Mouse (Mus musculus) heart, embryonic 11.5 days (tissue): ENCODE results near the gene Ptrh2. TPM values are rescaled to one million over a fixed set of nuclear protein-coding genes. Genes with fewer than 3 reads are reported as not detected.

ENCODE experiments used
- ATAC-seq: fragments of 200-750 bp; cut with Nextera tagmentation; replicated peaks from 2 replicates; pipeline ENCODE4 v1.8.0; 2017; ENCODE audit warnings: moderate library complexity; ENCODE audit not compliant: insufficient number of reproducible peaks, low FRiP score, low TSS enrichment
- H3K27ac ChIP-seq: fragments of 300-500 bp; sonication (generic); 2 replicates; pipeline ENCODE4 v1.5.1; 2014; ENCODE audit warnings: mild to moderate bottlenecking, low read depth, low read length
- H3K27me3 ChIP-seq: fragments of 300-500 bp; sonication (generic); 2 replicates; pipeline ENCODE4 v1.6.1; 2014; ENCODE audit warnings: mild to moderate bottlenecking, low read length, mixed read lengths; ENCODE audit not compliant: control insufficient read depth, insufficient read depth
- H3K36me3 ChIP-seq: fragments of 300-500 bp; sonication (generic); 2 replicates; pipeline ENCODE4 v1.6.1; 2014; ENCODE audit warnings: mild to moderate bottlenecking, low read length, moderate library complexity, mixed read lengths; ENCODE audit not compliant: control insufficient read depth, insufficient read depth
- H3K4me1 ChIP-seq: fragments of 300-500 bp; sonication (generic); 2 replicates; pipeline ENCODE4 v1.6.1; 2014; ENCODE audit warnings: low read length; ENCODE audit not compliant: control insufficient read depth, insufficient read depth
- H3K4me2 ChIP-seq: fragments of 300-500 bp; sonication (generic); 2 replicates; pipeline ENCODE4 v1.6.1; 2014; ENCODE audit warnings: mild to moderate bottlenecking, moderate library complexity
- H3K4me3 ChIP-seq: fragments of 300-500 bp; sonication (generic); 2 replicates; pipeline ENCODE4 v1.5.1; 2014; ENCODE audit warnings: low read depth, low read length
- H3K9ac ChIP-seq: fragments of 300-500 bp; sonication (generic); 2 replicates; pipeline ENCODE4 v1.6.1; 2014; ENCODE audit warnings: mild to moderate bottlenecking, low read depth, low read length, moderate library complexity
- H3K9me3 ChIP-seq: fragments of 300-500 bp; sonication (generic); replicated peaks from 2 replicates; pipeline ENCODE4 v1.6.1; 2016; ENCODE audit warnings: low read length; ENCODE audit not compliant: control insufficient read depth
- WGBS: fragments of 180-500 bp; shearing (Covaris S2); extraction: QIAGEN DNeasy Blood & Tissue Kit; methylation state at CpG from one replicate; pipeline ENCODE4 v1.1.7; 2014; ENCODE audit not compliant: insufficient replicate concordance; 5-methylcytosine and 5-hydroxymethylcytosine counted together
- polyA plus RNA-seq: library from polyadenylated mRNA; unstranded; fragments of >200 nt; fragmentation: Nextera tagmentation; extraction: Ambion mirVana; gene quantifications from 2 replicates; pipeline ENCODE4 v1.2.1, GENCODE M21; 2014

Gene Ptrh2
- polyA plus RNA-seq, 1 experiment from 2014 or later = 22.7 TPM

GRCm38 (mm10) chr11:86741505-86741904 lies 57.7 kb downstream of the Ptrh2 start:
- no peak for ATAC-seq
- Histone ChIP-seq H3K4me3 (no peak overlapping the region), H3K4me1 (peaks cover 37% of the 10 kb centered on the region), H3K27ac (peak overlapping the region; percentile 78; the same call in 1 of the 2 replicates), H3K27me3 (no peaks in the 10 kb centered on the region), H3K36me3 (no peaks in the 10 kb centered on the region), H3K9me3 (no peaks in the 10 kb centered on the region), H3K4me2 (no peak overlapping the region), H3K9ac (no peak overlapping the region)
- WGBS = 92% methylated on average over 5 of the region's 5 CpGs

Other genes starting within 250 kb of the Ptrh2 start
- 38.4 and 41.5 TPM in 2 replicates for gene Rnft1, start 199.3 kb upstream of the Ptrh2 start, polyA plus RNA-seq
- 43.4 and 50.0 TPM in 2 replicates for gene Rps6kb1, start 139.2 kb upstream of the Ptrh2 start, polyA plus RNA-seq
- 10.6 and 12.2 TPM in 2 replicates for gene Tubd1, start 139.0 kb upstream of the Ptrh2 start, polyA plus RNA-seq
- 112 and 120 TPM in 2 replicates for gene Vmp1, start 149 bp upstream of the Ptrh2 start, polyA plus RNA-seq
- 186 and 228 TPM in 2 replicates for gene Cltc, start 73.6 kb downstream of the Ptrh2 start, polyA plus RNA-seq
- 15.0 and 16.9 TPM in 2 replicates for gene Dhx40, start 123.8 kb downstream of the Ptrh2 start, polyA plus RNA-seq